Mouse (Mus musculus) layer of hippocampus, postnatal 14 days (tissue): ENCODE results near the gene Btbd35f24. TPM values are rescaled to one million over a fixed set of nuclear protein-coding genes. Genes with fewer than 3 reads are reported as not detected.
"Not testable (repeated sequence)": the region's sequence is repeated elsewhere in the genome, so short reads cannot be mapped to it uniquely, and the experiment has no call there.

Source experiments
- DNase-seq, 2 experiments: peaks; one replicate each; pipeline ENCODE4 v3.0.0; 2021 to 2022; ENCODE audit warnings: low spot score in 2 of 2, mixed read lengths in 1 of 2
- long read RNA-seq, 2 experiments: library from polyadenylated mRNA; stranded (forward); transcript quantifications; one replicate each; pipeline ENCODE4 v2.0.0; 2021
- total RNA-seq, 2 experiments: library from RNA; stranded (reverse); gene quantifications; 2 replicates each; pipeline ENCODE4 v1.2.3; 2021

Btbd35f24 gene
- total RNA-seq = not detected
- long read RNA-seq, experiment 1 = 0 reads
- long read RNA-seq, experiment 2 = 0 reads

- not testable (repeated sequence) for DNase-seq
These were observed at the start of gene Btbd35f24 for GRCm38 (mm10) chrX:3195727-3196126. Btbd35f24 (minus strand) TSS chrX:3195827.

Other genes with a start within 250 kb of the Btbd35f24 start
- not detected for gene Btbd35f23, start 119.0 kb downstream of the Btbd35f24 start, total RNA-seq
- gene Btbd35f11, start 247.9 kb upstream of the Btbd35f24 start, total RNA-seq = not detected